Mouse (Mus musculus): ENCODE measurements at regions not wholly inside any gene's neighbourhood (a gene's known extent, or its start where the extent isn't known, plus 50 kb on each side); places are given as distances from the start of the nearest gene placed in this dataset.
A peak's percentile ranks its signal among the peaks of the same experiment; 100 is the strongest.

DNA sequence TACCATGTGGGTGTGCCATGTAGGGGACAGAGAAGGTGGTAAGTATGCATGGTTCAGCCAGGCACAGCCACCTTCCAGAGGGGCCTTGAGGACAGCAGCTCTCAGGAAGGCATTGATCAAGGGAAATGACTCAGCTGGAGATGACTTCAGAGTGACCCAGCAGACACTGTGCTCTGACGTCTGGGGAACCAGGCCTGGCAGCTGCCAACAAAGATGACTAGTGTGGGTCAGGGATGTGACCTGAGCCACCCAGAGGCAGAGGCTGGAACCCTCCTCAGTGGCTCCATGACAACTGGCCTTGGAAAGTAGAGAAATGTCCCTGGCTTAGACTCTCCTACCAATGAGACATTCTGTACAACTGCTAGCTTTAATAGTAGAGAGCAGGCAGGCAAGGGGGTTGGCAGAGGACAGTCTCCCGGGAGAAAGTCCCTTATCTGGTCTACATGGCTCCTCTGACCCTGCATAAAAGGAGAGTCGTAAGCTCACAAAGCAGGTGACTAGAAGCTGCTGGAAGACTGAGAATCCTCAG, 348.5 kb downstream of the Eipr1 start:
- Histone ChIP-seq H3K4me3 (no peak overlapping the region), H3K27ac (no peak overlapping the region)
- no peak for TF ChIP-seq CTCF (IDR thresholded peaks at IDR 0.05)
- no peak for DNase-seq
- intact Hi-C loops (cut with DNase I) = no loop called here

DNA sequence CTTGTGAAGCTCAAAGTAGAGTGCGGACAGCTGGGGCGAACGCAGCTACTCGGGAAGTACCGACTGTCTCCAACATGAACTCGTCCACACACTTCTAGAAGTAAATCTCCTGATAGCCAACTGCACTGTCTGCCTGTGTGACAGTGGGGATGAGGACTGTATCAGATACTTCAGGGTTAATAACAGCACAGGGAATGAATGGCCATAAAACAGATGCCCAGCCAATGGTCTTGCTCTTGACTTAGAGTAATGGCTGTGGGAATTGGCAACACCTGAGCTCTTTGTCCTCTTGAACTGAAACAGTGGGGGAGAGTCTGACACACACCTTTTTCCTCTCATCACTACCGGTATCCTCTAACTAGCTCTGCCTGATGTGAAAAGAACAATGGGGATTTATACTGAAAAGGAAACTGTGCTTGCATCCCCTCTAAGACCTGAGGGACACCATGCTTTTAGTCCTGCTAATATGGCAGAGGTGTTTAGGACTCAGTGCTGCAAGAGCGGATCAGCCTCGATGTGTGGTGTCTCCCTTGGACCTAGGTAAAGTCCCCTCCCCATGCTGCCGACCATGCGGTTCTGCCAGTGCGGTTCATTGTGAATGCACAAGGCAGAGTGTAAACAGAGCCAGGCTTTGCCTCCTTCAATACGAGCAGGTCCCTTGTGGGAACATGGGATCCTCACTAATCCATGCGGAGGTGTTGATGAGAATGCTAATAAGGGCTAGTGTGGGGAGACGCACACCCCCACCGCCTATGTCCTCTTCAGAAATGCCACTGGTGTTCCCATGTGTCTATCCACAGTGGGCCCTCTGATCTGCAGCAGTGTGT, 355.5 kb downstream of the Eipr1 start:
- TF ChIP-seq CTCF (IDR thresholded peaks at IDR 0.05) = no peak
- H3K4me3 ChIP-seq = no peak overlapping the region
- no peak overlapping the region for H3K27ac ChIP-seq
- intact Hi-C loops (cut with DNase I) = no loop called here
- DNase-seq = no peak

DNA sequence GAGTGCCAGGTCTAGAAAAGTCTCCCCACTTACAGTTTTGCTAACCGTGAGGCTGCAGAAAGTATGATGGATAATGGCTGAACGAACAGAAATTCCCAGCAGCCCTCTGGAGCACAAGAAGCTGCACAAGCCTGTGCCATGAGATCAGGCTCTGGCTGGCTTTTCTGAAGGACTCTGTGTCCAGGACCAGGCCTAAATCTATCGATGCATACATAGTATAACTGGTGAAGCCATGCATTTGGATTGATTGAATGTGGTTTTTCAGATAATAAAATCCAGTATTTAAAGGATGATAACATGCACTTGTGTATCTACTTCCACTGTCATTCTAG, 356.1 kb downstream of the Eipr1 start:
- no peak overlapping the region for H3K4me3 ChIP-seq
- intact Hi-C loops (cut with DNase I) = no loop called here
- no peak for DNase-seq
- no peak for TF ChIP-seq CTCF (IDR thresholded peaks at IDR 0.05)
- H3K27ac ChIP-seq = no peak overlapping the region

DNA sequence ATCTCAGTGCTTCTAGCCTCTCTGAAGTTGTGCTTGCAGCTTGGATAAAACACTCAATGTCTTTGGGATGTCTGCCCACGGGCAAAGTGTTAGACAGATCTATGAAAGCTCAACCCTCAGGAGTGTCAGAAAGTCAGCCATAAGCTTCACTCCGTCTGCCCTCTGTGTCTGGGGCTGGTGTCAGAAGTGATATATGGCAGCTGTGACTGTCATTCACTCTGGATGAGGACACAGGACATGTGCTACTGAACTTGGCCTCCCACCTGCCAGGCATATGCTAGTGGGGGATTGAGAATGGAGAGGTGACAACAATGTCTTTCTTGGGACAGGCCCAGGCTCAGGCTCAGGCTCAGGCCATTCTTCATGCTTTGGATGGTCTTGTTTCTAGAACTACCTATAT, 366.7 kb downstream of the Eipr1 start:
- Histone ChIP-seq H3K27ac (no peak overlapping the region), H3K4me3 (no peak overlapping the region)
- DNase-seq = no peak
- TF ChIP-seq CTCF (IDR thresholded peaks at IDR 0.05) = no peak
- intact Hi-C loops (cut with DNase I) = no loop called here

DNA sequence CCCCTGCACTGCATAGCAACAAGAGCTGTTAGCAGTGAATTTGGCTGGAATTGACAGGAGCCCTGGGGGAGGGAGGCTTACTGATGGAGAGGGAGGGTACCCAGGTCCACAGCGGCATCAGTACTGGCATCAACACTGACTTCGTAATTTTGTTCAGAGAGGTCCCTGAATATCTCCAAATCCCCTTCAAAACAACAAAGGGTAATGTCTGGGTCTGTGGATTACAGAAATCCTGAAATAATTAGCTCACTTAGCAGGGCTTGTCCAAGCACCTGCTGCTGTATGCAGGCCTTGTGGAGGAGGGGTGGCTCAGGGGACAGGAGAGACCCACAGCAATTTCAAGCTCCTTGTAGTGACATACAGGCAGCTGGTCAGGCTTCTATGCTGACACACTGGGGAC, 369.6 kb downstream of the Eipr1 start:
- Histone ChIP-seq H3K4me3 (no peak overlapping the region), H3K27ac (no peak overlapping the region)
- no peak for TF ChIP-seq CTCF (IDR thresholded peaks at IDR 0.05)
- intact Hi-C loops (cut with DNase I) = no loop called here
- DNase-seq = no peak

DNA sequence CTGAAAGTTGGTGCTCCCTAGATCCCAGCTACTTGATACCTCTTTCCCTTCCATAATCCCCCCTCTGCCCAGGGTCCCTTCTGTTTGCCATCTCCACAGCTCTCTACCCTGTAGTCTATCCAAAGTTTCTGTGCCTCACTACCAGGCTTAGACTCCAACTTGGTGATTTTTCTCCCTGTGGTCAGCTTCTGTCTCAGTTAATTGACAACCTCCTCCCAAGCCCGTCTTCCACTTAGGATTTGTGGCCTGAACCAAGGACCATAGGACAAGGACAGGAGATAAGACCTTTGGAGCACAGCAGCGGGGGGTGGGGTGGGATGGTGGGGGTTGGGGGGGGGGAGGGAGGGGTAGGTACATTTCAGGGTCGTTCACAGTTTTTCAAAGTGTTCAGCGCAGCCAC, 371.3 kb downstream of the Eipr1 start:
- no peak for DNase-seq

DNA sequence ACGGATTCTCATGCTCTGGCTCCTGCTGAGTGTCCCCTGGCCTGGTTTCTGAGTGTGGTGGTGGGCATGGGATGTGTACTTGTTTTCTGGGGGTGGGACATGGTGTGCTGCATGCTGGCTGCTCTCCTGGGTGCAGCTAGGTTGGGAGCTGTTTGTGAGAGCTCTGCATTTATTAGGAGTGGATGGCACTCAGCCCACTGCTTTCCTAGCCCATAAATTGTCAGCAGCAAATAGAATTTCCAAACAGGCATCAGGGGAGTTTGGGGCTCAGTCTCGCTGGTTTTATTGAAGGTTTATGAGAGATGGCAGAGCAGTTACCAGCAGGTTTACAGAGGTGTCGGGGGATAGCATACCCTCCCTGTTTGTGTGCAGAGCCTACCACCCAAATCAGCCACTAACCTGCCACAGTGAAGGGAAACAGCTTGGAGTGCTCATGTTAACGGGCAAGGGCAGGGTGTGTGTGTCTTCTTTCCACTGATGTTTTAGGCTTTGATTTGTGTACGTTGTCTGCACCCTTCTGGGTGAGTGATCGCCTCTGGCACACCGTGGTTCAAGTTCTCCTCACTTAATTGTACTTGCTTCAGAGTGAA, 372.6 kb downstream of the Eipr1 start:
- Histone ChIP-seq H3K4me3 (no peak overlapping the region), H3K27ac (no peak overlapping the region)
- no peak for TF ChIP-seq CTCF (IDR thresholded peaks at IDR 0.05)
- no peak for DNase-seq
- intact Hi-C loops (cut with DNase I) = no loop called here

More for the DNA sequence above, 371.3 kb downstream of the Eipr1 start:
- Histone ChIP-seq H3K27ac (no peak overlapping the region), H3K4me3 (no peak overlapping the region)
- TF ChIP-seq CTCF (IDR thresholded peaks at IDR 0.05) = no peak
- intact Hi-C loops (cut with DNase I) = no loop called here

DNA sequence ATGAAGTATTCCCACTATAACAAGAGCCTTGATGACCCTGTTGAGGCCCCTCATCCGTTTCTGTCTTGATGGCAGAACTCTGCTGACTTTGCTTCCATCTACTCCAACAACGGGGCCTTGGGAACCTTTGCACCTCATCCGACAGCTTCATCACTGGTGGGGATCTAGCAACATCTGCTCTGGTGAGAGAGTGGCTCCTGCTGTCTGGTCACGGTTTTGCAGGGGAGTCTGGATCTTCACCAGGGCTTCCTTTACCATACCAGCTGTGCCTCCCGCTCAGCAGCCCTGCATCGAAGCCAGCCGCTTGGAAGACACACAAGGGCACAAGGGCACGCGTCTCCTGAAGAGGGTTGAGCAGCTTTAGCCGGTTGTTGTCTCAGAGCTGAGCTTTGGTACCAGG, 377.2 kb downstream of the Eipr1 start:
- intact Hi-C loops (cut with DNase I) = no loop called here

DNA sequence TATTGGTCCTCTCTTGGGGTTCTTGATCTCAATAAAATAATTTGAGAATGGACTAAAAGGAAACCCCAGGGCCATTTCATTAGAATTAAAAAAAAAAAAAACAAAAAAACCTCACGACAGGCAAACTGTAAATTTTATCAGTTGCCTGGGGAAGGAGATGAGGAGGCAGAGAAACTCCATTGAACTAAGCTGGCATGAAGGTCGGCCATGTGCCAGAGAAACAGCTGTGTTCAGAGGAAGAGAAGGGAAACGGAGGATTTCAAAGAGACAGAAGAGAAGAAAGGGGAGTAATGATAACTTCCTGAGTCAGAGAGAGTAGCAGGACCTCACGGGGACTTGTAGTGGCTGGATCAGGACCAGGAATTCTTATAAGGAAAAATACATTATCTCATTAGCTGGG, 377.7 kb downstream of the Eipr1 start:
- Histone ChIP-seq H3K4me3 (no peak overlapping the region), H3K27ac (no peak overlapping the region)
- DNase-seq = no peak
- intact Hi-C loops (cut with DNase I) = no loop called here
- TF ChIP-seq CTCF (IDR thresholded peaks at IDR 0.05) = no peak

More for the DNA sequence above, 377.2 kb downstream of the Eipr1 start:
- H3K27ac ChIP-seq = no peak overlapping the region
- H3K4me3 ChIP-seq = no peak overlapping the region
- no peak for DNase-seq
- peak; percentile 20; the same call in 1 of the 2 replicates for TF ChIP-seq CTCF (IDR thresholded peaks at IDR 0.05)

DNA sequence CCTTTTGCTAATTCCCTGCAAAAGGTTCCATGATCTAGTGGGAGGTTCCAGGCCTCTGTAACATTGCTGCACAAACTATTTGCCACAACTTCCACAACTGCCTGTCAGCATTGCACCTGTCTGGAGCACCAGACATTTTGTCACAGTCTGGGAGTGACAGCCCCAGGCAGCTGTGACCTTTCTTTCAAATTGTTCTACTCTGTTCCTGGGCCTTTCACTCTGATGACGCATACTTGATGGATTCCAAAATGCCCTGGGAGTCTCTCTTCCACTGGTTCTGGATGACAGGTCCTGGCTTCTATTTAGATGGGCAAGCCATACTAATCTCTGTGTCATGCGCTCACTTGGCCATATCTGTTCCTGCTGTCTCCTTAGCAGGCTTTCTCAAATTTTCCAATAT, 382.7 kb downstream of the Eipr1 start:
- intact Hi-C loops (cut with DNase I) = no loop called here
- H3K4me3 ChIP-seq = no peak overlapping the region
- no peak for DNase-seq

DNA sequence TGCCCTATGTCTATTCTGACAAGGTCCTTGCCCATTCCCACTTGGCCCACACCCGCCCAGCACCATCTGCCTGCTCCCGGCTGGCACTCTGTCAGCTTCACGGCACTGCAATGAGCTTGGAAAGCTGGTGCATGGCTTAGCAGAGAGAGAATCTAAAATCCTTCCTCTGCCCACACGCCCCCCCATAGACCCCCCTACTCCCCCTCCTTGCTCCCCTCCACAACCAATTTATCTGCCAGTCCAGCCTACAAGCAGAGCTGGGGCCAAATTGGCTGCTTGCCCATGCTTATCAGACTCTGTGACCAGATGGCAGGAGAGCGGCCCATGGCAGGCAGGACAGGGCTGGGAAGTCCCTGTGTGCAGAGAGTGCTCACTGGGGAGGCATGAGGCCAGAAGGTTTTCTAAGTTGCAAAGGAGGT, 385.3 kb downstream of the Eipr1 start:
- DNase-seq = peak; percentile 24
- intact Hi-C loops (cut with DNase I) = no loop called here
- no peak overlapping the region for H3K27ac ChIP-seq
- TF ChIP-seq CTCF (IDR thresholded peaks at IDR 0.05) = no peak
- no peak overlapping the region for H3K4me3 ChIP-seq

More for the DNA sequence above, 382.7 kb downstream of the Eipr1 start:
- no peak for TF ChIP-seq CTCF (IDR thresholded peaks at IDR 0.05)
- no peak overlapping the region for H3K27ac ChIP-seq

DNA sequence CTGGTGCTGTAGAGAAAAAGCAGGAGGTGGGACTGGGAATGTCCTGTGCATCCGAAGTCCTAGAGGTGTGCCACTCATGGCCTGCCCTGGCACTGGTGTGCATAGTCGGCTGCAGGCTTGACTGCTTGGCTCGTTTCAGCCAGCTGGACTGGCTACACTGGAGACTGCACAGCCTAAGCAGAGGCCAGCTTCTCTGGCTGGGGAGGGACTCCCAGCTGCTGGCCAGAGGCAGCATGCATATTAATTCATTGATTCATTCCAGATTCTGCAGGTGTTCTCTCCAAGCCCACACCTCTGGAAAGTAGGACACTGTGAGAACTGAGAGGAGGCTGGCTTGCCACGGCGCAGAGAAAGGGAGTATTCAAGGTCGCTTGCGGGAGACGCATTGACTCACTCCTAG, 385.9 kb downstream of the Eipr1 start:
- Histone ChIP-seq H3K27ac (no peak overlapping the region), H3K4me3 (no peak overlapping the region)
- TF ChIP-seq CTCF (IDR thresholded peaks at IDR 0.05) = no peak
- intact Hi-C loops (cut with DNase I) = no loop called here
- DNase-seq = peak; percentile 16

DNA sequence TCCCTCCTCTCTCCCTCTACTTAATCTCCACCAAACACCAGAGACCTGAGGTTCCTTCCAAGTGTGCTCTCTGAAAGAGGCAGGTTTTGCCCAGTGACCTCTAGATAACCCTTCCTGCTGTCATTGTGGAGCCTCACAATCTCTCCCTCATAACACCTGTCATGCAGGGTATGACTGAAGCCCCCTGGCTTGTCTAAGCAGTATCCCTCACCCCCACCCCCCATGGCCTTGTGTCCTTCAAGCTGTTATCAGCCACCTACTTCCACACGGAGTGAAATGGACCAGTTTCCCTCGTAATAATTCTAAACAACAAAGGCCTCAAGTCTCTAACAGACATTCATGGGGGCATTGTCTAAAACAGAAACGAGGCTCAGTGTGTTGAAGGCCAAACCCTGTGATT, 387.6 kb upstream of the Myt1l start:
- Histone ChIP-seq H3K27ac (no peak overlapping the region), H3K4me3 (no peak overlapping the region)
- intact Hi-C loops (cut with DNase I) = no loop called here
- TF ChIP-seq CTCF (IDR thresholded peaks at IDR 0.05) = no peak
- no peak for DNase-seq

DNA sequence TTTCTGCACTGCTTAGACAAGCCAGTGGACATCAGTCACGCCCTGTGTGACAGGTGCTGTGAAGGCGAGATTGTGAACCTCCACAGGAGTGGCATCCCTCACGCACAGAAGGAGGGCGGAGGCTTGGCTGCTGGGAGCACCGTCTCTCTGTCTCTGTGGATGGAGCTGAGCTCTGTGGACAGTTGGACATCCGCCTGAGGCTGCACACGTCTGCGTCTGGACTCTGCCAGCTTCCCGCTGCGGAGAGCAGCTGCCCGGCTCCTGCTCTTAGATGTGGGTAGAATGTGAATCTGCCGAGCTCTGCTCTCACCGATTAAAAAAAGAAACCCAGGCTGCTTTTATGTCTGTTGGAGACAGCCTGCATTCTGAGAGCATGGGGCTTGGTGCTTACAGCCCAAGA, 387.1 kb upstream of the Myt1l start:
- intact Hi-C loops (cut with DNase I) = no loop called here
- no peak overlapping the region for H3K4me3 ChIP-seq
- TF ChIP-seq CTCF (IDR thresholded peaks at IDR 0.05) = no peak
- no peak overlapping the region for H3K27ac ChIP-seq
- peak; percentile 36 for DNase-seq
